Mouse (Mus musculus): ENCODE results near the gene Prkcb.

GRCm38 (mm10) chr7:122670873-122671641 is 382.5 kb downstream of the Prkcb start:
- TF ChIP-seq CTCF (IDR thresholded peaks at IDR 0.05) (no peak), POLR2A (IDR thresholded peaks at IDR 0.05; ENCODE audit: insufficient read depth, low read depth, low read length) (no peak)

Data from heart, adult 2 months (tissue).